Mouse (Mus musculus) embryonic facial prominence, embryonic 14.5 days (tissue): ENCODE measurements around the gene Dcst1. TPM values are rescaled to one million over a fixed set of nuclear protein-coding genes. Genes with fewer than 3 reads are reported as not detected.

ENCODE experiments used
- ATAC-seq: fragments of 200-750 bp; cut with Nextera tagmentation; 2 replicates; pipeline ENCODE4 v1.8.0; 2017; ENCODE audit warnings: low read depth, moderate number of reproducible peaks, moderate TSS enrichment
- DNase-seq: peaks from one replicate; pipeline ENCODE4 v3.0.0-alpha.2; 2015; ENCODE audit warnings: low spot score
- H3K27ac ChIP-seq: fragments of 300-500 bp; sonication (generic); replicated peaks from 2 replicates; pipeline ENCODE4 v1.5.1; 2014; ENCODE audit warnings: low read depth, mild to moderate bottlenecking, low read length, moderate library complexity
- H3K27me3 ChIP-seq: fragments of 300-500 bp; sonication (generic); replicated peaks from 2 replicates; pipeline ENCODE4 v1.6.1; 2014; ENCODE audit warnings: low read length; ENCODE audit not compliant: control insufficient read depth, insufficient read depth
- H3K36me3 ChIP-seq: fragments of 300-500 bp; sonication (generic); 2 replicates; pipeline ENCODE4 v1.6.1; 2014; ENCODE audit warnings: low read length, mixed read lengths; ENCODE audit not compliant: control insufficient read depth, insufficient read depth
- H3K4me1 ChIP-seq: fragments of 300-500 bp; sonication (generic); 2 replicates; pipeline ENCODE4 v1.6.1; 2014; ENCODE audit warnings: antibody characterized with exemption, low read length; ENCODE audit not compliant: control insufficient read depth, insufficient read depth
- H3K4me2 ChIP-seq: fragments of 300-500 bp; sonication (generic); 2 replicates; pipeline ENCODE4 v1.6.1; 2014; ENCODE audit warnings: low read depth, mild to moderate bottlenecking, low read length, moderate library complexity, mixed read lengths
- H3K4me3 ChIP-seq: fragments of 300-500 bp; sonication (generic); 2 replicates; pipeline ENCODE4 v1.5.1; 2014; ENCODE audit warnings: low read depth, mild to moderate bottlenecking, low read length
- H3K9ac ChIP-seq: fragments of 300-500 bp; sonication (generic); 2 replicates; pipeline ENCODE4 v1.6.1; 2014; ENCODE audit warnings: low read depth, mild to moderate bottlenecking, low read length, moderate library complexity, mixed read lengths
- H3K9me3 ChIP-seq: fragments of 300-500 bp; sonication (generic); 2 replicates; pipeline ENCODE4 v1.6.1; 2016; ENCODE audit warnings: low read length; ENCODE audit not compliant: control insufficient read depth
- WGBS: fragments of 180-500 bp; shearing (Covaris S2); extraction: QIAGEN DNeasy Blood & Tissue Kit; methylation state at CpG from one replicate; pipeline ENCODE4 v1.1.7; 2014; 5-methylcytosine and 5-hydroxymethylcytosine counted together
- polyA plus RNA-seq: library from polyadenylated mRNA; unstranded; fragments of >200 nt; fragmentation: Nextera tagmentation; extraction: Ambion mirVana; gene quantifications from 2 replicates; pipeline ENCODE4 v1.2.1, GENCODE M21; 2014

Dcst1 gene
- polyA plus RNA-seq, 1 experiment from 2014 or later = 0.26 TPM

- WGBS = 36% methylated on average over 8 of the region's 11 CpGs
- H3K9me3 ChIP-seq = no peaks in the 10 kb centered on the region
- no peak for DNase-seq
- H3K36me3 ChIP-seq = no peaks in the 10 kb centered on the region
- no peak overlapping the region for H3K4me3 ChIP-seq
- ATAC-seq = no peak
- no peak overlapping the region for H3K4me2 ChIP-seq
- H3K27me3 ChIP-seq = no peaks in the 10 kb centered on the region
- no peak overlapping the region; the same call in 1 of the 2 replicates for H3K27ac ChIP-seq
- peaks cover 13% of the 10 kb centered on the region; the same call in 1 of the 2 replicates for H3K4me1 ChIP-seq
- H3K9ac ChIP-seq = 0 out of 2 replicates have a peak overlapping the region, but pooled peaks have one; percentile 1
Measured at GRCm38 (mm10) chr3:89385451-89385850, 20.4 kb upstream of the Dcst1 start.

GRCm38 (mm10) chr3:89384331-89385076, 19.5 kb upstream of the Dcst1 start:
- H3K27ac ChIP-seq = no peak overlapping the region; the same call in 1 of the 2 replicates
- H3K4me2 ChIP-seq = peak overlapping the region; percentile 7; the same call in 1 of the 2 replicates
- peaks cover 13% of the 10 kb centered on the region; the same call in 1 of the 2 replicates for H3K4me1 ChIP-seq
- no peaks in the 10 kb centered on the region for H3K9me3 ChIP-seq
- 0 out of 2 replicates have a peak, but pooled peaks cover under 1% of the 10 kb centered on the region for H3K36me3 ChIP-seq
- WGBS = 57% methylated on average over 9 of the region's 12 CpGs
- H3K9ac ChIP-seq = 0 out of 2 replicates have a peak overlapping the region, but pooled peaks have one; percentile 19
- no peak for DNase-seq
- no peak overlapping the region for H3K4me3 ChIP-seq
- peak; percentile 38; the same call in 1 of the 2 replicates for ATAC-seq
- no peaks in the 10 kb centered on the region for H3K27me3 ChIP-seq

GRCm38 (mm10) chr3:89383651-89384255, 18.7 kb upstream of the Dcst1 start:
- Histone ChIP-seq H3K36me3 (0 out of 2 replicates have a peak, but pooled peaks cover 5% of the 10 kb centered on the region), H3K27ac (no peak overlapping the region), H3K4me2 (no peak overlapping the region), H3K4me1 (peaks cover 13% of the 10 kb centered on the region; the same call in 1 of the 2 replicates), H3K27me3 (no peaks in the 10 kb centered on the region), H3K4me3 (no peak overlapping the region), H3K9ac (no peak overlapping the region), H3K9me3 (no peaks in the 10 kb centered on the region)
- 76% methylated on average over 5 of the region's 5 CpGs for WGBS
- DNase-seq = no peak
- no peak for ATAC-seq

- H3K9me3 ChIP-seq = no peaks in the 10 kb centered on the region
- 0 out of 2 replicates have a peak, but pooled peaks cover 5% of the 10 kb centered on the region for H3K36me3 ChIP-seq
- no peak overlapping the region for H3K4me2 ChIP-seq
- H3K4me1 ChIP-seq = peaks cover 13% of the 10 kb centered on the region; the same call in 1 of the 2 replicates
- no peak overlapping the region for H3K9ac ChIP-seq
- no peaks in the 10 kb centered on the region for H3K27me3 ChIP-seq
- DNase-seq = no peak
- no peak overlapping the region for H3K27ac ChIP-seq
- ATAC-seq = no peak
- no peak overlapping the region for H3K4me3 ChIP-seq
- WGBS = 63% methylated on average over 5 of the region's 5 CpGs
Measured at GRCm38 (mm10) chr3:89382950-89383349, 17.9 kb upstream of the Dcst1 start.

GRCm38 (mm10) chr3:89382033-89382882, 17.2 kb upstream of the Dcst1 start:
- Histone ChIP-seq H3K4me1 (peaks cover 13% of the 10 kb centered on the region; the same call in 1 of the 2 replicates), H3K4me2 (no peak overlapping the region), H3K9me3 (no peaks in the 10 kb centered on the region), H3K9ac (no peak overlapping the region), H3K36me3 (0 out of 2 replicates have a peak, but pooled peaks cover 5% of the 10 kb centered on the region), H3K4me3 (no peak overlapping the region), H3K27me3 (no peaks in the 10 kb centered on the region), H3K27ac (no peak overlapping the region)
- ATAC-seq = no peak
- 84% methylated on average over 9 of the region's 9 CpGs for WGBS
- DNase-seq = no peak

GRCm38 (mm10) chr3:89381233-89381632, 16.2 kb upstream of the Dcst1 start:
- no peak for ATAC-seq

GRCm38 (mm10) chr3:89380711-89381110, 15.7 kb upstream of the Dcst1 start:
- no peaks in the 10 kb centered on the region for H3K9me3 ChIP-seq
- ATAC-seq = no peak
- H3K4me2 ChIP-seq = no peak overlapping the region
- DNase-seq = no peak
- 90% methylated on average over 17 of the region's 18 CpGs for WGBS
- H3K27ac ChIP-seq = no peak overlapping the region
- H3K9ac ChIP-seq = no peak overlapping the region
- no peak overlapping the region for H3K4me3 ChIP-seq
- H3K27me3 ChIP-seq = no peaks in the 10 kb centered on the region
- H3K36me3 ChIP-seq = 0 out of 2 replicates have a peak, but pooled peaks cover 5% of the 10 kb centered on the region
- H3K4me1 ChIP-seq = 0 out of 2 replicates have a peak, but pooled peaks cover 8% of the 10 kb centered on the region

More at GRCm38 (mm10) chr3:89381233-89381632, 16.2 kb upstream of the Dcst1 start:
- no peak overlapping the region for H3K9ac ChIP-seq
- H3K4me2 ChIP-seq = no peak overlapping the region
- no peak overlapping the region for H3K4me3 ChIP-seq
- no peak overlapping the region for H3K27ac ChIP-seq
- H3K27me3 ChIP-seq = no peaks in the 10 kb centered on the region
- 0 out of 2 replicates have a peak, but pooled peaks cover 5% of the 10 kb centered on the region for H3K36me3 ChIP-seq
- H3K4me1 ChIP-seq = 0 out of 2 replicates have a peak, but pooled peaks cover 8% of the 10 kb centered on the region
- H3K9me3 ChIP-seq = no peaks in the 10 kb centered on the region
- WGBS = 80% methylated on average over 11 of the region's 11 CpGs
- no peak for DNase-seq

- DNase-seq (no peak), ATAC-seq (no peak)
- 94% methylated on average over 14 of the region's 14 CpGs for WGBS
- Histone ChIP-seq H3K4me3 (no peak overlapping the region), H3K27ac (no peak overlapping the region), H3K27me3 (no peaks in the 10 kb centered on the region), H3K4me2 (no peak overlapping the region), H3K9me3 (no peaks in the 10 kb centered on the region), H3K36me3 (0 out of 2 replicates have a peak, but pooled peaks cover 5% of the 10 kb centered on the region), H3K4me1 (0 out of 2 replicates have a peak, but pooled peaks cover 3% of the 10 kb centered on the region), H3K9ac (no peak overlapping the region)
Measured at GRCm38 (mm10) chr3:89380291-89380690, 15.2 kb upstream of the Dcst1 start.
